Comparison of ENCODE assay signal across 8 mouse cellular contexts in genomic region chr1:192798212-192799164, GRCm38 (mm10). TPM values are rescaled to one million over a fixed set of nuclear protein-coding genes. Genes with fewer than 3 reads are reported as not detected.
DNase-seq lines count a peak whose midpoint lies in the region; ATAC-seq and TF ChIP-seq lines count a peak whose summit lies in the region.
"Had no signal": no experiment of that assay in that cellular context is flagged by ENCODE, and none has a peak within 500 bp of the region (broad histone marks: within the 10 kb centered on the region; RNA-seq: fewer than 3 reads in every experiment).

No protein-coding gene starts in this region.

- peaks cover 58% of the 10 kb centered on the region for H3K4me1 ChIP-seq in embryonic facial prominence, embryonic 15.5 days
- peaks cover 48% of the 10 kb centered on the region for H3K4me1 ChIP-seq in heart, embryonic 13.5 days

- no peaks in the 10 kb centered on the region for H3K9me3 ChIP-seq in embryonic facial prominence, embryonic 15.5 days (replicated peaks)
- H3K9me3 ChIP-seq in heart, embryonic 13.5 days: peaks cover 5% of the 10 kb centered on the region; the same call in 1 of the 2 replicates

- peak overlapping the region; percentile 93 for H3K27ac ChIP-seq in embryonic facial prominence, embryonic 15.5 days (replicated peaks)
- H3K27ac ChIP-seq in heart, embryonic 13.5 days (replicated peaks): peak overlapping the region; percentile 61
- no peak overlapping the region for H3K27ac ChIP-seq in layer of hippocampus, adult 2 months

- peak; percentile 79 for DNase-seq in adipocyte (ENCODE audit: low spot score)
- peak; percentile 46 to 61 for DNase-seq in kidney, postnatal 36 days
- no peak for DNase-seq in layer of hippocampus, postnatal 25 days (ENCODE audit: extremely low spot score in 1 of 2, low spot score in 1 of 2)
- DNase-seq in embryo, embryonic 10 days (ENCODE audit: low spot score): no peak
- no peak for DNase-seq in layer of hippocampus, adult 2 months (ENCODE audit: low spot score in 2 of 2)

- no peak for TF ChIP-seq CTCF in layer of hippocampus, adult 2 months (conservative IDR thresholded peaks at IDR 0.05)

- H3K27me3 ChIP-seq in embryonic facial prominence, embryonic 15.5 days: no peaks in the 10 kb centered on the region
- no peaks in the 10 kb centered on the region for H3K27me3 ChIP-seq in heart, embryonic 13.5 days (replicated peaks)

- no peaks in the 10 kb centered on the region for H3K36me3 ChIP-seq in embryonic facial prominence, embryonic 15.5 days
- no peaks in the 10 kb centered on the region for H3K36me3 ChIP-seq in heart, embryonic 13.5 days

- 0 out of 2 replicates have a peak overlapping the region, but pooled peaks have one; percentile 6 for H3K4me2 ChIP-seq in embryonic facial prominence, embryonic 15.5 days (replicated peaks)
- no peak overlapping the region for H3K4me2 ChIP-seq in heart, embryonic 13.5 days

- no peak overlapping the region for H3K9ac ChIP-seq in embryonic facial prominence, embryonic 15.5 days
- no peak overlapping the region for H3K9ac ChIP-seq in heart, embryonic 13.5 days

- H3K4me3 ChIP-seq in embryonic facial prominence, embryonic 15.5 days (replicated peaks): no peak overlapping the region
- no peak overlapping the region for H3K4me3 ChIP-seq in heart, embryonic 13.5 days
- H3K4me3 ChIP-seq in layer of hippocampus, adult 2 months: no peak overlapping the region

- ATAC-seq in embryonic facial prominence, embryonic 15.5 days (ENCODE audit: insufficient number of reproducible peaks, low FRiP score, low TSS enrichment, low read depth): peak; percentile 80
- no peak for ATAC-seq in heart, embryonic 13.5 days (ENCODE audit: extremely low read depth, insufficient number of reproducible peaks, low FRiP score, low TSS enrichment)

- 30% methylated on average over 16 of the region's 16 CpGs for WGBS in embryonic facial prominence, embryonic 15.5 days
- WGBS in heart, embryonic 13.5 days: 63% methylated on average over 16 of the region's 16 CpGs

RNA-seq across cellular contexts. Expression of gene Hhat, which starts 27.5 kb away (rescaled TPM):
- polyA plus RNA-seq in embryonic facial prominence, embryonic 15.5 days (2015; fragmentation: Nextera tagmentation; extraction: Ambion mirVana): 9.5 and 9.6 TPM in 2 replicates
- polyA plus RNA-seq in heart, embryonic 13.5 days (2015; fragmentation: Nextera tagmentation; extraction: Ambion mirVana): 6.3 and 6.4 TPM in 2 replicates
- 1 to 10 TPM; 1.2 to 1.8 TPM for total RNA-seq in layer of hippocampus, postnatal 25 days (2021)
- total RNA-seq in layer of hippocampus, adult 2 months (2021): 1 to 10 TPM; 1.6 TPM

RNA-seq across cellular contexts. Expression of gene Sertad4, which starts 57.1 kb away (rescaled TPM):
- polyA plus RNA-seq in embryonic facial prominence, embryonic 15.5 days (2015; fragmentation: Nextera tagmentation; extraction: Ambion mirVana): 58.0 and 63.4 TPM in 2 replicates
- 13.7 and 14.2 TPM in 2 replicates for polyA plus RNA-seq in heart, embryonic 13.5 days (2015; fragmentation: Nextera tagmentation; extraction: Ambion mirVana)
- total RNA-seq in layer of hippocampus, postnatal 25 days (2021): 10 to 100 TPM; 14.5 to 19.5 TPM
- 10 to 100 TPM; 14.2 to 16.9 TPM for total RNA-seq in layer of hippocampus, adult 2 months (2021)
- total RNA-seq: megakaryocyte, adult 5-6 weeks had no signal

Comparison
In these comparisons a context has a peak if more than half of its experiments do, and no peak if none do; other contexts are left out.
1. DNase-seq: peak in adipocyte (single experiment) and kidney, postnatal 36 days (2 of 2); none in layer of hippocampus, postnatal 25 days (0 of 2), embryo, embryonic 10 days (single experiment) and layer of hippocampus, adult 2 months (0 of 2).